Mouse (Mus musculus): Measurements from ENCODE around the gene Mr1. TPM values are rescaled to one million over a fixed set of nuclear protein-coding genes. Genes with fewer than 3 reads are reported as not detected.
A peak's percentile ranks its signal among the peaks of the same experiment; 100 is the strongest.
"Not testable (repeated sequence)": the region's sequence is repeated elsewhere in the genome, so short reads cannot be mapped to it uniquely, and the experiment has no call there.

Gene Mr1
- total RNA-seq (2021) = 1 to 10 TPM; 3.2 to 3.3 TPM
- long read RNA-seq, experiment 1, partial matches to known transcripts = 0 of 4 reads
- long read RNA-seq, experiment 1, other reads (novel, unspliced or antisense) = 0 of 4 reads
- long read RNA-seq, experiment 2, partial matches to known transcripts = 0 of 6 reads
- long read RNA-seq, experiment 2, other reads (novel, unspliced or antisense) = 1 of 6 reads

DNA sequence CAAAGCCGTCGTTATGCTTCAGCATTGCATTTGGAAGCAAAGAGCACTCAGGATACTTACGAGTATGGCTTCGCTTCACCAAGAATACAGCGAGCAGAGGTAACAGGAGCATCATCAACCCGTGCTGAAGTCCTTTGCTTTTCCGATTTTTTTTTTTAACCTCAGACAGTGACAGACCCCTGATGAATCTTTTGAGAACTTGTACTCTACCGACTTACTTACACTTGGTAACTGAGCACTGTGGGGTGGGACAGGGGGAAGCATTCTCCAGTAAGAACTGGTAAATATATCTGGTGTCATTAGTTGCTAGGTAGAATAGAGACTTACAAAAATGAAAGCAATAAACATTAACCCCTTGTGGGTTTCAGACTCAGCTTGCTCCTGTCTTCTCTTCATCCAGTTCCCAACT, at the start of gene Mr1:
TSS of gene Mr1 (minus strand) at position 243 of the 409 bp plus-strand sequence.
- peak within 1 kb of the TSS; percentile 63 for H3K4me3 ChIP-seq
- H3K27ac ChIP-seq = peak within 1 kb of the TSS; percentile 39; the same call in 1 of the 2 replicates
- no peak for TF ChIP-seq CTCF (conservative IDR thresholded peaks at IDR 0.05)
- peak; percentile 23 to 48 for DNase-seq (ENCODE audit: low spot score in 2 of 2)

DNA sequence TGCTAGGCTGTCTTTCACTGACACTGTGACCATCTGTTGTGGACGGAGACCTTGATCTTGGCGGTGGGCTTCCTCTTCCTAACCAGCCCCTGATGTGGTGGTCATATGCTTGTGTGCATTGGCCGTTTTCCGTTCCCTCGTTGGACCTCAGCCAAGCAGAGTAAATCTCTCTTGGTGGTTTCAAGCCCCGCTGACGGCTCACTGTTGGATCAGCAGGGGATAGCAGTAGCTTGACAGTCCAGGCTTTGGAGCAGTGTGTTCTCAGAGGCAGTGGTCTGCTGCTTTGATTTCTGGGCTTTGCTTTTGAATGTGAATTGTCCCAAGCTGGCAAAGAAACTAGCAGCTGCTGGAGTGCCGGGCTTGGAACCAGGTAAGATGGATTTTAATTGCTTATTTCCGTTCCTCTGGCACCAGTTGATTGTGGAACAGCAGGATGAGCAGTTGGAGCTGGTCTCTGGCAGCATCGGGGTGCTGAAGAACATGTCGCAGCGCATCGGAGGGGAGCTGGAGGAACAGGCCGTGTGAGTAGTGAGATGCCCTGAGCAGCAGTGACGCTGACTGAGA, 46.3 kb upstream of the Mr1 start:
- TF ChIP-seq CTCF (conservative IDR thresholded peaks at IDR 0.05) = no peak
- Histone ChIP-seq H3K27ac (peak overlapping the region; percentile 84), H3K4me3 (no peak overlapping the region)
- DNase-seq (ENCODE audit: low spot score in 2 of 2) = peak; percentile 62 to 68

DNA sequence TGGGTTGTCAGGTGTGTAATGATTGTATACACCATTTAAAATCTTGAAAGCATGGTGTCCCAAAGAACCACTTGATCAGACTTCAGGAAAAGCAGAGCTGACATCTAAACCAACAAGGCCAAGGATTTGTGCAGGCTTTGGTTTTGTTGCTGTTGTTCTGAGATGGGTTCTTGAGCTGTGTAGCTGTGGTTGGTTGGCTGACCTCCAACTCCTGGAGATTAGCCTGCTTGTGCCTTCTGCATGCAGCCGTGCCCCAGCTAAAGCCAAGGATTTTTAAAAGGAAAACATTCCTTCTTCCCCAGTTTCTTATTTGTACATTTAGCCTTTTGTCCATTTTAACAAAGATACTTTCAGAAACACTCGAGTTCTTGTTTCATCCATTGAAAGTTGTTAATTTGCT, 45.1 kb upstream of the Mr1 start:
- no peak for DNase-seq (ENCODE audit: low spot score in 2 of 2)
- Histone ChIP-seq H3K27ac (peak overlapping the region; percentile 84; the same call in 1 of the 2 replicates), H3K4me3 (no peak overlapping the region)
- no peak for TF ChIP-seq CTCF (conservative IDR thresholded peaks at IDR 0.05)

DNA sequence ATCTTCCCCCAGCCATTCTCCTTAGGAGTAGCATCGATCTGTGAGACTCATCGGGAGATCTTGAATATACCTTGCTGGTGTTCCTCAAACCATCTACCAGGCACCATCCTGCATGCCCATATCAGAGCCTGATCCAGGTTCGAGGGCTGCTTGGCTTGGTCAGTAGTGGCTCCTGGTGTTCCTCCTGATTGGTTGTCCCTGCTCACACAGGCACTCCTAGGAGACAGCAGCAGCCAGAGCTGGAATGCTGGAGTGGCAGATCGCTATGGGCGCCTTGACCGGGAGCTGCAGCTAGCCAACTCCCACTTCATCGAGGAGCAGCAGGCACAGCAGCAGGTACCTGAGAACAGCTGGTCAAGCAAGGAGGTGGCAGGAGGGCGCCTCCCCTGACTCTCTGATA, 44.6 kb upstream of the Mr1 start:
- no peak for TF ChIP-seq CTCF (conservative IDR thresholded peaks at IDR 0.05)
- DNase-seq (ENCODE audit: low spot score in 2 of 2) = no peak
- H3K4me3 ChIP-seq = no peak overlapping the region
- H3K27ac ChIP-seq = peak overlapping the region; percentile 84; the same call in 1 of the 2 replicates

DNA sequence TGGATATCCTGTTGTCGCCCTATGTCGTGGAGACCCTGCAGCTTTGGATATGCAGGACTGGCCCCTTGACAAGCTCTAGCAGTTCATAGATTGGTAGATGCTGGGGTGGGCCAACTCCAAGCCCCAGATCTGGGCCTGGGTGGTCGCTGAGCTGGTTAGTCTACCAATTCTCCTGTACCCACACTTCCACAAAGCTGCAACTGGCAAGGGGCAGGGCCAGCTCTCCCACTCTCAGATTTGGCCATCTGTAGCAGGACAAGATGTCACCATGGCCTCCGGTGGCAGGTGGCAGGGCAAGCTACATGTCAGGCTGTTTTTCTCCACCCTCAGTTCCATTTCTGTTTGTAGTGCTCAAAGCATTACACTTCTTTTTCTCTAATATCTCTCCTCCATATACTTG, 42.0 kb upstream of the Mr1 start:
- no peak overlapping the region for H3K4me3 ChIP-seq
- H3K27ac ChIP-seq = no peak overlapping the region
- no peak for TF ChIP-seq CTCF (conservative IDR thresholded peaks at IDR 0.05)
- DNase-seq (ENCODE audit: low spot score in 2 of 2) = no peak

DNA sequence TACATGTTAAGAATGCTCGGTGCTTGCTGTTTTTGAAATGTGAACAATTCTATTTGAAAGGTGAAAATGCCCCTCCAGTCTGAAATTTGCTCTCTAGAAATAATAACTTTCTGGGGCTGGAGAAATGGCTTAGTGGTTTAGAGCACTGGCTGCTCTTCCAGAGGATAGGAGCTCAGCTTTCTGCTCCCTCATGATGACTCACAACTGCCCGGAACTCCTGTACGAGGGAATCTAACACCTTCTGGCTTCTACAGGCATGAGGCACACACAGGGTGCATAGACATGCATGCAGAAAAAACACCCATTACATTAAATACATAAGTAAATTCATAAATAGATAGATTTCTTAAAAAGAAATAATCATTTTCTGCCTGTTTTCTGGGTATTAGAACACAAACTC, 37.6 kb upstream of the Mr1 start:
- Histone ChIP-seq H3K27ac (no peak overlapping the region), H3K4me3 (no peak overlapping the region)
- TF ChIP-seq CTCF (conservative IDR thresholded peaks at IDR 0.05) = no peak
- no peak for DNase-seq (ENCODE audit: low spot score in 2 of 2)

DNA sequence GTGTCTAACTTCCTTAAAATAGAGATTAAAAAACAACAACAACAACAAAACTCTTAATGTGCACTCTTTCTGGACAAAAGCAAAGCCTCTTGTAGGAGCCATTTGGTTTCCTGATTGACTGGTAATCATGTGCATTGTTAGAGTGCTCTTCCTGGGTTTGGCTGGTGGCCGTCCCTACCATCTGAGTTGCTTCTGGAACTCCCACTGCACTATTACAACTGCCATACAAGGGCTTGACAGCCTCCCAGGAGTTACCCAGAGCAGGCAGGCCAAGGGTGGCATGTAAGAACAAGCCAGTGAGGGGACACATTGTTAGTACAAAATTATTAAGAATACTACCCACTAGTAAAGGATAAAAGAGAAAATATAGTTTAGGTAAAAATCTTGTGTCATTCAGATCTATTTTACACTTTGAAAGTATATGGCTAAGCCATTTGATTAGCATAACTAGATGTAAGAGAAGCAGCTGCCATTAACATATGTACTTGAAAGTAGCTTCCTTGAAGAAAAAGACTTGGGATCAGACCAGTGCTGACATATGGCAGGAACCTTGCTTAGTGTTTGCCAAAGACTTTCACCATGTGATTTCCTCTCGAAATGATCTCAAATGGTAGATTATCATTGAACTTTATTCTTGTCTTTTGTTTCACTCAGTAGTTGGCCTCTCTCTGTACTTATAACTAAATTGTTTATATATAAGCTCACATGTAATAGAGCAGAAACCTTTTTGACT, 31.7 kb upstream of the Mr1 start:
- DNase-seq (ENCODE audit: low spot score in 2 of 2) = peak in 1 of 2 experiments; percentile 40
- TF ChIP-seq CTCF (conservative IDR thresholded peaks at IDR 0.05) = no peak
- peak overlapping the region; percentile 16; the same call in 1 of the 2 replicates for H3K27ac ChIP-seq
- H3K4me3 ChIP-seq = no peak overlapping the region

DNA sequence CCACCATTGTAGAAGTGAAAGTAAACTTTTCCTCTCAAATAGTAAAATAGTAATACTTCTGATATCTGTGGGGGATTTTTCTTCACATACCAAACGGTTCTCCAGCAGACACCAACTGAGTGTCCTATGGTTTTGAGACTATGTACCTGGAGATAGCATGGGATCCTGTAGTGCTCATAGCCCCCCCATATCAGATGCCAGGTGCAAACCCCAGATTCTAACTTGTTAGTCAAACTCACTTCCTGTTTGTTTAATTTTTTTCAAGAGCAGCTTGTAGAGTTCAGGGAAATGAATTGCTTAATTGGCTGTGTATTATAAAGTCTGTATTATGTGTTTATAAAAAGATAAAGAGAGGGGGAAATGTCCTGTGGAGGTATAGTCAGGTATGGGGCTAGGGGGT, 27.8 kb upstream of the Mr1 start:
- no peak for DNase-seq (ENCODE audit: low spot score in 2 of 2)
- H3K4me3 ChIP-seq = no peak overlapping the region
- TF ChIP-seq CTCF (conservative IDR thresholded peaks at IDR 0.05) = no peak
- H3K27ac ChIP-seq = no peak overlapping the region

DNA sequence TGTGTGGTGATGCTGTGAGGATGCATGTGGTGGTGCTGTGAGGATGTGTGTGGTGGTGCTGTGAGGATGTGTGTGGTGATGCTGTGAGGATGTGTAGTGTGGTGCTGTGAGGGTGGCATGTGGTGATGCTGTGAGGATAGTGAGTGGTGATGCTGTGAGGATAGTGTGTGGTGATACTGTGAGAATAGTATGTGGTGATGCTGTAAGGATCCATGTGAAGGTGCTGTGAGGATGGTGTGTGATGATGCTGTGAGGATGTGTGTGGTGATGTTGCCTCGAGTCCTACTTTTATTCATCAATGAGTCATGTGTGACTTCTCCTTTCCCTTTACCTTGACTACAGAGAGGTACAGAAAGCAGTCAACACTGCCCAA, 27.0 kb upstream of the Mr1 start:
- not testable (repeated sequence) for H3K4me3 ChIP-seq; H3K27ac ChIP-seq; DNase-seq (ENCODE audit: low spot score in 2 of 2)

DNA sequence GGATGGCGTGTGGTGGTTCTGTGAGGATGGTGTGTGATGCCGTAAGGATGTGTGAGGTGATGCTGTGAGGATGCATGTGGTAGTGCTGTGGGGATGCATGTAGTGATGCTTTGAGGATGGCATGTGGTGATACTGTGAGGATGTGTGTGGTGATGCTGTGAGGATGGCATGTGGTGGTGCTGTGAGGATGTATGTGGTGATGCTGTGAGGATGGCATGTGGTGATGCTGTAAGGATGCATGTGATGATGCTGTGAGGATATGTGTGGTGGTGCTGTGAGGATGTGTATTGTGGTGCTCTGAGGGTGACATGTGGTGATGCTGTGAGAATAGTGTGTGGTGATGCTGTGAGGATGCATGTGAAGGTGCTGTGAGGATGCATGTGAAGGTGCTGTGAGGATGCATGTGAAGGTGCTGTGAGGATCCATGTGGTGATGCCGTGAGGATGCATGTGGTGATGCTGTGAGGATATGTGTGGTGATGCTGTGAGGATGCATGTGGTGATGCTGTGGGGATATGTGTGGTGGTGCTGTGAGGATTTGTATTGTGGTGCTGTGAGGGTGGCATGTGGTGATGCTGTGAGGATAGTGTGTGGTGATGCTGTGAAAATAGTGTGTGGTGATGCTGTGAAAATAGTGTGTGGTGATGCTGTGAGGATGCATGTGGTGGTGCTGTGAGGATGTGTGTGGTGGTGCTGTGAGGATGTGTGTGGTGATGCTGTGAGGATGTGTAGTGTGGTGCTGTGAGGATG, 26.5 kb upstream of the Mr1 start:
- DNase-seq (ENCODE audit: low spot score in 2 of 2) = no peak
- no peak overlapping the region for H3K4me3 ChIP-seq
- H3K27ac ChIP-seq = no peak overlapping the region; the same call in 1 of the 2 replicates
- TF ChIP-seq CTCF (conservative IDR thresholded peaks at IDR 0.05) = no peak

DNA sequence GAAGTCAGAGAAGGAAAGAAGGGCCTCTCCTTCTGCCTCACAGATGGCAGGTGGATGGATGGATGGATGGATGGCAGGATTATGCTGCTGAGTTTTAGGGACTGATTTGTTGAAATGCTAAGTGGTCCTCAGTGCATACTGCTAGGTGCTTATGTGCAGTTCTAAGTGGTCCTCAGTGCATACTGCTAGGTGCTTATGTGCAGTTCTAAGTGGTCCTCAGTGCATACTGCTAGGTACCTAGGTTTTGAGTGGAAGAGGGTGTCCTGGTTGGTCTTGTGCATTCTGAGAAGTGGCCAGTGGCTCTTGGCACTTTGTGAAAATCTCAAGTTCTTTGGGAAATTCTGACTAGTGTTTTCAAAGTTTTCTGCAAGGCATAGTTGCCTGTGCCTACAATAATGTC, 23.3 kb upstream of the Mr1 start:
- no peak for TF ChIP-seq CTCF (conservative IDR thresholded peaks at IDR 0.05)
- no peak overlapping the region for H3K4me3 ChIP-seq
- no peak for DNase-seq (ENCODE audit: low spot score in 2 of 2)
- no peak overlapping the region for H3K27ac ChIP-seq

DNA sequence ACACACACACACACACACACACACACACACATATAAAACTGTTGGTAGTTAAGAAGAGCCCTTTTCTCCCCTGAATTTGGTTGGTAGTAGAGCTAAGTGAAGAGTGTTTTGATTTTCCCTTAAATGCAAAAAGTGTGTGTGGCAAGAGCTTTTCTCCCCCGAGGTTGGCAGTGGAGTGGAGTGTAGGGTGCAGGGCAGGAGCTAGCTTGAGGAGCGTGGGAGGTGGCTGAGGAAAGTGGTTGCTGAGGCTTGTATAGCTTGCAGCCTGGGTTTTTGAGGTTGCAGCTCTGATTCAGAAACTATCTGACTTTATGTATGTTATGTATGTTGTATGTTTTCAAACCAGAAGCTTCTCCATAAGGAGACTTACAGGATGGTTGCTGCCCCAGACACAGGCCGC, 20.8 kb upstream of the Mr1 start:
- DNase-seq (ENCODE audit: low spot score in 2 of 2) = peak in 1 of 2 experiments; percentile 26
- TF ChIP-seq CTCF (conservative IDR thresholded peaks at IDR 0.05) = no peak
- Histone ChIP-seq H3K27ac (peak overlapping the region; percentile 75), H3K4me3 (no peak overlapping the region)

DNA sequence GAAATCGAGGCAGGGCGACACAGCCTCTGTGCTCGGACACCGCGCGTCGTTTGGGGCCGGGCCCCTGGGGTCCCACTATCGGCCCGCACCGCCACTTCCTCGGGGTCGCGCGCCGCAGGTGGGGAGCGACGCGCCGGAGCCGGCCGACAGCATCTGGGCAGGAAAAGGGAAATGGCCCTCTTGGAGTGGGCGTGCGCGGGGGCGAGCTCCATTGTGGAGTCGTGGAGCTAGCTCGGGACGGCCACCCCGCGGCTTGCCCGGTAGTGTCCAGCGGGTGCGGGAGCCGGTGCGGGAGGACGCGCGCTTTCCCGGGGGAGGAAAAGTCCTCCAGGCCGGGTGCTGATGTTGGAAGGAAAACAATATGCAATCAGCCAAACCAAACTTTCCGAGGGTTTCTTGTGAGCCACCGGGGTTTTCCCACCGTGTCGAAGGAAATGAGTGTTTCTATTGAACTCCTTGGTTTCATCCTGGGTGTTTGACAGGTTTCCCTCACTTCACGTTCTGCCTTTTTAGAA, 12.4 kb upstream of the Mr1 start:
- TF ChIP-seq CTCF (conservative IDR thresholded peaks at IDR 0.05) = no peak
- Histone ChIP-seq H3K27ac (peak overlapping the region; percentile 96), H3K4me3 (peak overlapping the region; percentile 79)
- DNase-seq (ENCODE audit: low spot score in 2 of 2) = peak; percentile 29 to 41
